Mouse (Mus musculus): Measurements from ENCODE around the gene Samsn1.

DNA sequence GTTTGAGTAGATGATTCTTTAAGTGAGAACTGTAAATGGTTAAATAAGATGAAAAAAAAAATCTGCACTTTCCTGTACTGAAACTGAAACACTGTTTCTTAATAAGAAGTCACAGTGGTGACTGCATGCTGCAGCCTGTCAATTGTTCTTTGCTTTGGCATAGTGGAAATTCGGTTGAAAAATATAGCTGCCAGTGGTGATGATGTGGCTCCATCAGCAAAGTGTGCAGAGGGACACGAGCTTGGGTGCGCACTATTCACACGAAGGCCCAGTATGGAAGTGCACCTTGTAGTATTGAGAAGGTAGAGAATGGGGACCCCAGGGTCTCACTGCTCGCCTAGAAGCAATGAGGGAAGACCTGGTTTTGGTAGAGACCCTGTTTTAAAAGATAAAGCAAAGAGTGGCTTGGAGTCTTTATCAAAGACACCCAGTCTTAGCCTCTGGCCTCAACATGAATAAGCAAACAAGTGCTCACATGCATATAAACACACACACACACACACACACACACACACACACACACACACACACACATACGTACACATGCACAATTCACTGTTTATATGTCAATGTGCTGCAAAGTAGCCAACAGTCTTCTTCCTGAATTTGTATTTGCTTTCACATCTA is 18.4 kb upstream of the Samsn1 start:
- no peak for TF ChIP-seq CTCF (IDR thresholded peaks at IDR 0.05; ENCODE audit: borderline replicate concordance, insufficient read depth, low read length)
- no peak for TF ChIP-seq POLR2A (IDR thresholded peaks at IDR 0.05; ENCODE audit: low read depth, low read length)
